Mouse (Mus musculus) lung, postnatal 0 days (tissue): ENCODE results near the gene Cenpn.

Source experiments
- CTCF ChIP-seq: IDR thresholded peaks from 2 replicates; pipeline ENCODE4 v1.5.1; 2016; ENCODE audit warnings: antibody characterized with exemption, mild to moderate bottlenecking
- EP300 ChIP-seq: IDR thresholded peaks from 2 replicates; pipeline ENCODE4 v1.6.1; 2016; ENCODE audit warnings: antibody characterized with exemption, mild to moderate bottlenecking, control low read depth

- no peak for TF ChIP-seq CTCF
- TF ChIP-seq EP300: no peak
Measured at GRCm38 (mm10) chr8:116904736-116905135, 16.8 kb upstream of the Cenpn start.
